Mouse (Mus musculus) thymus, adult 2 months (tissue): ENCODE results near the gene Psma6.

ENCODE experiments used
- CTCF ChIP-seq: fragments of 200-500 bp; IDR thresholded peaks from 2 replicates; pipeline ENCODE4 v1.5.1; 2012; ENCODE audit warnings: mild to moderate bottlenecking, control low read depth, low read length, moderate library complexity, borderline replicate concordance; ENCODE audit not compliant: control insufficient read depth, poor library complexity, insufficient read depth; ENCODE audit errors: extremely low read depth
- POLR2A ChIP-seq: fragments of 200-500 bp; IDR thresholded peaks from 2 replicates; pipeline ENCODE4 v1.6.1; 2012; ENCODE audit warnings: mild to moderate bottlenecking, low read length, control low read depth, moderate library complexity; ENCODE audit not compliant: control insufficient read depth, poor library complexity, insufficient read depth; ENCODE audit errors: extremely low read depth

DNA sequence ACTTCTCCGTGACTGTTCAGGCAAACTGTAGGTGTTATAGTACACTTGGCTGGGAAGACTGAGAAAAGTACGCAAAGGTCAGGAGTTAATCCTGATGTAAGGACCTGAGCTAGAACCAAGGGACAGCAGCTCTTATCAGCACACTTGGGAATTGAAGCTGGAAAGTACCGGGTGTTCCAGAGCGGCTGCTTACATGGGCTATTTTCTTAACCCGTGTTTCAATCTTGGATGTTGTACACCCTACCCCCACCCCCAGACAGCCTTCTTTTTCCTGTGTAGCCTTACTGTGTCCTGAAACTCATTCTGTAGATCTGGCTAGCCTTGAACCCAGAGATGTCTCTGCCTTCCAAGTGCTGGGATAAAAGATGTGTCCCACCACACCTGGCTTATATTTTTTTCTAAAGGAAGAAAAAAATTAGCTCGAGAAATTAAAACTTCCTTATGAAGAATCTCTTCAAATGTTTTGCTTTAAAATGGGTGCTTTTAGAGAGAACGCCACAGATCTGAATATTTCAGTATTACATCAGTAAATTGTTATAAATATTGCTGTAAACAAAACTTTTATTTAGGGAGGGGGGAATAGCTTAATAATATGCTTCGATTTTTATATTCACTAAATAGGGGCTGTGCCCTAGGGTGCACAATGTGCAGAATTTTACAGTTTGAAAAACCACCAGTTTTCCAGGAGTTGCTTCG lies 13.7 kb downstream of the Psma6 start:
- TF ChIP-seq CTCF (no peak), POLR2A (no peak)
